Mouse (Mus musculus) liver, adult (tissue): ENCODE results near the gene Zbed3.

Experiments
- GATA4 ChIP-seq: IDR thresholded peaks from 2 replicates; pipeline ENCODE4 v1.6.1; 2014; ENCODE audit warnings: mild to moderate bottlenecking, low read length; ENCODE audit not compliant: insufficient replicate concordance

Gene Zbed3

DNA sequence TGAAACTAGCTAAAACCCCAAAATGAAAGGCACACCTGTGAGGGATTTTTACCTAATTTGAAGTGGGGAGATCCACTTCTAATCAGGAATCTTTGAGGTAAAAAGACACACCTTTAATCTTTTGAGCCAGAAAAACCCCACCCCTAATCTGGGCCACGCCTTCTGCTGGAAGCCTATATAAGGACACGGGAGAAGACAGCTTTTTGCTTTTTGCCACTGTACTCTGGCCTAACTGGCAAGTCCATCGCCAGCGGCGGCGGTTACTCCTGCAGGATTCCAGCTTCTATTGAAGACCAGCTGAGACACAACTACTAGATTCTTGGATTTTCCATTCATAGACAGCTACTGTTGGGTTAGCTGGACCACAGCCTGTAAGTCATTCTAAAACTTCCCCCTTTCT lies at the start of gene Zbed3:
Zbed3 (plus strand) TSS at position 213 of the 400 bp plus-strand sequence.
- TF ChIP-seq GATA4: no peak

DNA sequence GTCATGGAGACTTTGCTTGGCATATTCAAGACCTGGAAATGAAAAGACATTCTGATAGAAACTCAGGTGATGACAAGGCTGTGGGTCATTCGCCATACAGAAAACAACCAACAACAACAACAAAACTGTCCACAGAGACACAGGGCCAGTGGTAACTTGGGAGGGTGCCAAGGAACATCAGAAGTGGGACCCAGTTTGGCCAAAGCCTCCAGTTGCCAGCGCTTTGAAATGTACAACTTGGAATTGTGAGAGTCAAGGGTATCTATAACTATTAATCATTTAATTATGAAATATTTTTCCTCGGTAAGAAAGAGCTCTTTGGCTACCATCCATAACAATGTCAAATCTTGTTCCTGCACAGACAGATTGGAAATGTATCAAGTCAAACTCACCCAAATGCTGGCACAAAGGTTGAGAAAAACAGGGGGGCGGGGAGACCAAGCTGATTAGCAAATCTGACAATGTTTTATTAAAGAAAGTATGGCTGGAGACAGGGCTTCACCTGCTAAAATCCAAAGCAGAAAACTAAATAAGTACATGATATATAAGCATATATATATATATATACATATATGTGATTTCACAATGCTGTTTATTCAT lies 44.9 kb upstream of the Zbed3 start:
- TF ChIP-seq GATA4: no peak

DNA sequence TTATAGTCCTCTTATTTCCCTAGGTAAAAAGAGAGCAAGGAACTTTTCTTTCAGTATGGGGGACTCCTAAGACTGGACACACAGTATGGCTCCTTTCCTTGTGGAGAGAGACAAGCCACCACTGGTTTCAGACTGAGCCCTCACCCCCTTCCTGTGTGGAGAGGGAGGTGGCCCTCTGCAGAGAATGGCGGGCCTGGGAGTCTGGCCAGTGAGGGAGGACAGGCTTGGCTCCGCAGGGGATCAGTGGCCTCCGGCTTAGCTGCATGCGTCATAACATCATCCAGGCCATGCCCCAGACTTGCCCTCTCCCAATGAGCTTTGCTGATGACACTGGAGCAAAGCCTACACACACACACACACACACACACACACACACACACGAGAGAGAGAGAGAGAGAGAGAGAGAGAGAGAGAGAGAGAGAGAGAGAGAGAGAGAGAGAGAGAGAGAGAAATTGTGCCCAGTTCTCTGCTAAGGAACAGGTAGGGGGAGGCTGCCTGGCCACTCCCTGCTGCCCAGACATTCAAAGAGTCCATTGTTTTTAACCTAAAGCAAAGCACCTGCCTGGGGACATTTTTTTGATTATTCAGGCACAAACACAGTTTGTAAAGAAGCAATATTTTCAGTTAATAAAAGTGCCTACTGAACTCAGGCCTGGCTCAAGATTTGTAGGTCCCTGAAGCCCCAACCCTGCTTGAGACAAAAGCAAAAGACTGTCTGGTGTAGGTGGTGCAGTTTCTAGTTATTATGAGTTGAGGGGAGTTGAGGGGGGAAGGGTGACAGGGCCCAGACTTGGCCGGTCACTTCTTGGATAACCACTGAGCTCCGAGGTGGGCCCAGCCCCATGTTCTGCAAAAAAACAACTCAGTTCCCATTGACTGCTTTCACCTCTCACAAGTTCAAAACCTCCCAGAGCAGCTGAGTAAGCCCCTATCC lies 41.4 kb upstream of the Zbed3 start:
- no peak for TF ChIP-seq GATA4

DNA sequence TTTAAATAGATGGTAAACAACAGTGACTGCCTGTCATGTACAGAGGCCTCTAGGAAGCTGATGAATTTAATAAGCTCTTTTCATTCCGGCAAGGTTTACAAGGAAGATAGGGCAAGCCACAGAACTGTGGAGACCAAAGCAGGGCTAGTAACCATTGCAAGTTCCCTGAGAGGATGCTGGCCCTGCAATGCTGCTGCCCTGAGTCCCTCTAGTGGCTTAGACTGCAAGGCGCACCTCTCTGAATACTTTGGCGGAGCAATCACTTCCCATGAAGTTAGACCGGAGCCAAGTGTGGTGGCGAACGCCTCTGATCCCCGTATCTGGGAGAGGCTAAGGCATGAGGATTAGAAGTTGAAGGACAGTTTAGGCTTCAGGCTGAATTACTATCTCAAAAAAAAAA lies 36.4 kb upstream of the Zbed3 start:
- no peak for TF ChIP-seq GATA4

DNA sequence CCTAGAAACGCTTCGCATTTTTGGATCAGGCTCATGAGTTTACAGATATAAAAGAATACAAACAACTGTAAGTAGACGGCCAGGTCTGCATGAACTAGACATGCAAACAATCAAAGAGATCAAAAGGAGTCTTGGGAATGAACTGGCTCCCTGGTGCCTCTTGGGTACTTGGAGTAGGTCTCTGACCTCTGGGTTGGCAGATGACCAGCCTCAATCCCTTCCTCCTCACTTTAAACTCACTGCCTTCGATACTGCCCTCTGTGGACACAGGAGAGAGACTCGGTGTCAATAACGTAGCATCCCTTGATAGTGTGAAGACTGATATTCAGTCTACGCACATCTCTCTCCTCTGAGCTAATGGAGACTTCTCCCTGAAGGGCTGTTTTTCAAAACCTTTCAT lies 35.4 kb upstream of the Zbed3 start:
- TF ChIP-seq GATA4: no peak

DNA sequence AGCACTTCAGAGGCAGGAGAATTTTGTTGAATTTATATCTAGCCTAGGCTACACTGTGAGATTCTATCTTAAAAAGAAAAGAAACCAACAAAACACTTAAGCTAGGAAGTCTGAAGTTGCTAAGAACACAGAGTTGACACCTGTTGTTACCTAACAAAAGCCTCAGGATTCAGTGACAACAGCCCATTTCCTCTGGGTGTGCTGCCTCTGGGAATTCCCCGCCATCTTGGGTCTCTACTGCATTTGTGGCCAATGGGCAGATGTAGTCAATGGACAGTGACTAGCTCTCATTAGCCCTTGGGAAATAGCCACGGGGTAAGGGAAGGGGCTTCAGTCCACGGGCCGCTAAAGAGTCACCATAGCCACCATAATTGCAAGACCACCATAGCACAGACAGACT lies 31.4 kb upstream of the Zbed3 start:
- TF ChIP-seq GATA4: no peak

DNA sequence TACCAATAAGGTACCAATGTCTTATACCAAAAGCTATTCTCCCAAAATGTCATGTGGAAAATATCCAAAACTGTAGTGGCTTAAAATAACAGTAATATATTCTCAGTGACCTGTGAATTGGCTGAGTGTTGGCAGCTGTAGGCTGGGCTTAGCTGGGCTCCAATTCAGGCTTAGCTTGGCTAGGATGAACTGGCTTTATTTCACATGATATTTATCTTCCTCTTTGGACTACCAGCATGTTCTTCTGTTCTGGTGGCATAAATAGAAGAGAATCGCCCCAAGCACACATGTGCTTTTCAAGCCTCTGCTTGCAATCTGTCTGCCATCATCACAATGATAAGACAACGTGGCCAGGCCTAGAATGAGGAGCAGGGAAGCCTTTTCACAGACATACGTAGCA lies 23.5 kb upstream of the Zbed3 start:
- TF ChIP-seq GATA4: no peak

DNA sequence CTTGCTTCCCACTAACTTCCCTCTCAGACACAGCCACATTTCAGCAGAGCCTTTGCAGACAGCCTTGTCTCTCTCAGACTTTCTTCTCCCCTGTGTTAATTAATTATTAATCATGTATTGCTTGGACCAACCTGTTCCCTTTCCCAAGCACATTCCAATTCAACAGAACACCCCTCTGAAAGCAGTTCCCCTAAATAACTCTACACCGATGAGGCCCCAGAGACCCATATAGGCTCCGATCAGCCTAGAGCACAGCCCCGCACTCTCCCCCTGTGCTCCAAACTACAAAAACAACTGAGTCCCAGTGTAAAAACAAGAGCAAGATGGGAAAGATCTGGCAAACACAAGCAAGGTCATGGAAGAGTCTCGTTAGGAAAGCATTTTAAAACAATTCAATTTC lies 16.8 kb upstream of the Zbed3 start:
- TF ChIP-seq GATA4: no peak

DNA sequence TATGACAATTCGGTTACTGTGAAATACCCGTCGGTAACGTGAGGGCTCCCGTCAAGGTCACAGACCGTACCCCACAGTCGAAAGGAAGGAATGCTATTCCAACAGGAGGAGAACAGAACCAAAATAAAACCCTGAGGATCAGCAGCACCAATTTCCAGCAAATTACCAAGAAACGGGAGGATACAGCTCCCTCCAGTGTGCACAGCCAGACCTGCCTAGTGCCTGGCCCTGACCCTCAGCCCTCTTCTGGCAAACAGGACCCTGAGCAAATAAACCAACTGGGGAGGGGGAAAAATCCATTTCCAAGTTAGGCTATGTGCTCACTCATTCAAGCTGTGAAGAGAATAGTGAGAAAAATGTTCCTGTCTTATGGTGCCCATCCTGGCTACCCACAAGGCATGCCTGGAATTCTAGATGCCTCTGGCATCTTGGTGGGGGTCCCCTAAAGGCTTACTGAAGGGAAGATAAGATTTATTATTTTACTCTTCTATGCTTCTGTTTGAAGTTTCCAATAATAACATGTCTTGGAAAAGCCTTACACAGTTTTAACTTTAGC lies 16.2 kb upstream of the Zbed3 start:
- TF ChIP-seq GATA4: no peak

DNA sequence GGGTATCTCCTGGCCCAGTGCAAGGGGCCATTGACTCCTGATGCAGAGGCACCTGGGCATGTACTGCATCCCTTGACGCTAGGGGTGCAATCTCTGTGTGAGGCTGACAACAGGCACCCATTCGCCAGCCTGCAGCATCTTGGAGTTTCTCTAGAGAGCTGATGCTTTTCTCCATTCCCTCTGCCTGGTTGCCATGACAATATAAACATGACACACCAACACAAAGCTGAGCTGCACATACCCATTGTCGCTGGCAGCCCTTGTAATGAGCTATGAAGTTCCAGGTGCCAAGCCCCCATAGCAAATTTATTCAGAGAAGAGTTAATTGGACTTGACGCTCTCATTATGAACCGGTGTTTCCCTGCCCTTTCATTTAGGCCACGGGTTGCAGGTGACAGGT lies 11.4 kb upstream of the Zbed3 start:
- TF ChIP-seq GATA4: no peak

DNA sequence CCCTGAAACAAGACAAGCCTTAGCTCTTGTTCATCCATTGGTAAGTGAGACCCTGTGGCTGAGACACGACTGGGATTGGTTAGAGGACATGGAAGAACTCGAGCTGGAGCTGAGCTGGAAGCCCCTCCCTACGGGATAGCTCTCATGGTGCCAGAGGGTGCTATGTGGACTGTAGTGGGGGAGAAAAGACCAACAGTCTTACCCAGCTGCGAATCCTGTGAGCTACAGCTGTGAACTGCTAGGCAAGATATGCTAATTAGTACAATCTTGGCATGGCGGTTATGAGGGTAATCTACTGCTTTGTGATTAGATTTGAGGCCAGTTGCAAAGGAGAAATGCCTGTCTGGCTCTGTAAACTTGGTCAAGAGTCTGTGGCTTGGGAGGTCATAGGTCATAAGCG lies 4.3 kb upstream of the Zbed3 start:
- TF ChIP-seq GATA4: no peak

DNA sequence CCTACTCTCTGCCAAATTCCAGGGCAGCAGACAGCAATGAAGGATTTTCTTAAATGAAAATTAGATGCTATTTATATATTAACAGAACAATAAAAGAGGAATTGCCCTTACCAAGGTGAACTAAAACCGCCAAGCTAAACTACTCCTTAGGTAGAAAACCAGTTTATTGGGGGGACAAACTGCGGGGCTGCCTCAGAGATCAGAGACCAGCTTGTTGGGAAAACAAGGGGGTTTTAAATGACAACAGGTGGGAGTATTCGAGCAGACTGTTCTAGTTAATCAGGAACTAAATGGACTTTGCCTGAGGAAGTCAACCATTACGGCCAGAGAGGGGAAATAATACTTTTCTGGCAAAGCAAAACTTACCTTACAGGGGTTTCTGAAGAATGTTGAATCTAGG lies 3.0 kb upstream of the Zbed3 start:
- no peak for TF ChIP-seq GATA4

DNA sequence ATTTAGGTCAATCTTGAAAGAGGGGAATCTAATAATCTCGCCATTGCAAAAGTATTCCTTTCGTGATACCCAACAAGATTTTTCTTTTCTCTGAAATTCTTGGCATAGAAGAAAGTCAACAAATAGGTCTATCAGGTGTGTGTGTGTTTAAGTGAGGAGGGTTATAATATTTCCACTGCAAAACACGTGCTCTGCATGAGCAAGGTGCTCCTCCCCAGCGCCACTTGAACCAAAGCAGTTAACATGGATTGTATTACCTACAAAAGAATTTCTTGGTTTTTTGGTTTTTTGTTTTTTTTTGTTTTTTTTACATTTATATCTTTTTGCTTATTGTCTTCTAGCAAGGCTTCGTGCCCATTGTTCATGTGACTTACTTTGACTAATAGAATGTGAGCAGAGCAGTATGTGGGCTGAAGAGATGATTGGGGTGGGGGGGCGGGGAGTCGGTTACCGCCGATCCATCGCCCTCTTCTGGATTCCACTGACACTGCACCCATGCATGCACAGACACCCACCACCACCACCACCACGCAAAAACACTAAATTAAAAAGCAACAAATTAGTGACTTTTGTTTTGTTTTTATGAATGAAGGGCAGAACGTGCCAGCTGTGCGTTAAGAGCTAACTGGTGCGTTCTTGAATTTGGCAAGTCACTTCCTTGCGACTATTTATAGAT lies 676 bp downstream of the Zbed3 start:
- no peak for TF ChIP-seq GATA4

DNA sequence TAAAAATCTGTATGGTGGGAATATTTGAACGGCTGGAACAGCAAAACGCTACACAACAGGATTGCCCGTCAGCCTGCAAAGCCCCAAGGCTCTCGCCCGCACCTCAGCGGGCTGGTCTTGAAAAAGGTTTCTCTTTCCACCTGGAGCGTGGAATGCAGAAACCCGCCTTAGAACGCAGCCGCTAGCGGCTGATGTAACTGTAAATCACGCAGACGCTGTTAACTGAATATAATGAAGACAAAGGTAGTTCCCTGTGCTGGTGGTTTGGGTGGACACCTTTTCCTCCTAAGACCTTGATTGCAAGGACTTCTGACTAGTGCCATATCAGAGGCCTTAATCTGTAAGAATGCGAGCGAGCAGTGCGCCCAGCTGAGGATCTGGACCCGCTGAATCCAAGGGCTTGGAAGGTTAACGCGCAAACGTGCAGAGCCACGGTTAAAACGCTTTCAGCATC lies 1.2 kb downstream of the Zbed3 start:
- no peak for TF ChIP-seq GATA4

DNA sequence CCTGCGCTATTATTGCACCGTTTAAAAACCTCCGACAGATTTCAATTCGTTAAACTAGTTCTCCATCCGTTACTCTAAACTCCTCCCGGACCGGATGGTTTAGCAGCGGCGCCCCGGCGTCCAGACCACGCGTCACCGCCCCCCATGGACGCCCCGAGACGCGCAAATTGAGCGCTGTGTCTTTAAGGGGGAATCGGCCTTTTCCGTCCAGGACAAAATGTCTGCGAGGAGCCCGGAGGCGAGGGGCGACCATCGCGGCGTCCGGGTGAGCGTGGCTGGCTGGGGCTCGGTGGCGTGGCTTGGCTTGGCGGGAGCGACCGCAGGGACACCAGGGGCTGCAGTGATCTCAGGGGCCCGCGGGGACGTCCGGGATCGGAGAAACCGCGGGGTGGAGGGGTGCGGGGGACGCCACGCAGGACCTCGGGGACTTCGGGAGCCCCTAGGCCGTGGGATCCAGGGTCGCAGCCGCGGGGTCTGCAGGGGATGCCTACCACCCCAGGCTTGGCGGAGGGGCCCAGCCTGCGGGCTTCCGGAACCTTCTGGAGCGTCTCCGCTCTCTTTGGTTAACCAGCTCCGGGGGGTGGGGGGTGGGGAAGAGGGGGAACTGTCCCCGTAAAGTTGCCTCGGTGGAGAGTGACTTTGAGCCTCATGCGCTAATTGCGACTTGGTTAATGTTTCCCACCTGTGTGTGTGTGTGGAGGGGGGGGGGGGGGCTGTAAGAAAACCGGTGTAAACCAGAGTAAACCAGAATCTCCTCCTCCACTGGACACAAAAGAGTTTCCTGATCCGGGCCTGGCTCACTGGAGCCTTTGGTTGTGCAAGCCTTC lies 1.9 kb downstream of the Zbed3 start:
- TF ChIP-seq GATA4: no peak
